Mouse (Mus musculus) heart, embryonic 14.5 days (tissue): ENCODE data around the gene Repin1. TPM values are rescaled to one million over a fixed set of nuclear protein-coding genes. Genes with fewer than 3 reads are reported as not detected.
A peak's percentile ranks its signal among the peaks of the same experiment; 100 is the strongest.

Experiments
- ATAC-seq: fragments of 200-750 bp; cut with Nextera tagmentation; 2 replicates; pipeline ENCODE4 v1.8.0; 2017; ENCODE audit warnings: low read depth, moderate TSS enrichment; ENCODE audit not compliant: insufficient number of reproducible peaks, insufficient read depth, low FRiP score
- H3K27ac ChIP-seq, 2 experiments: fragments of 200-500 bp in 1 of 2; fragments of 300-500 bp in 1 of 2; sonication (generic) in 1 of 2; replicated peaks in 1 of 2; 2 replicates each; pipeline ENCODE4 v1.5.1; 2012 to 2014; ENCODE audit warnings: low read depth in 2 of 2, low read length in 2 of 2, control low read depth in 1 of 2, mild to moderate bottlenecking in 1 of 2, mixed read lengths in 1 of 2; ENCODE audit not compliant: control insufficient read depth in 1 of 2, insufficient read depth in 1 of 2
- H3K27me3 ChIP-seq: fragments of 300-500 bp; sonication (generic); 2 replicates; pipeline ENCODE4 v1.6.1; 2014; ENCODE audit warnings: mild to moderate bottlenecking, low read length, control low read depth; ENCODE audit not compliant: control insufficient read depth, insufficient read depth
- H3K36me3 ChIP-seq: fragments of 300-500 bp; sonication (generic); 2 replicates; pipeline ENCODE4 v1.6.1; 2014; ENCODE audit warnings: mild to moderate bottlenecking, control low read depth, low read length, mixed read lengths; ENCODE audit not compliant: control insufficient read depth, insufficient read depth
- H3K4me1 ChIP-seq, 2 experiments: fragments of 200-500 bp in 1 of 2; fragments of 300-500 bp in 1 of 2; sonication (generic) in 1 of 2; 2 replicates each; pipeline ENCODE4 v1.6.1; 2012 to 2014; ENCODE audit warnings: low read length in 2 of 2, control low read depth in 1 of 2, mixed read lengths in 1 of 2; ENCODE audit not compliant: control insufficient read depth in 2 of 2, insufficient read depth in 2 of 2
- H3K4me2 ChIP-seq: fragments of 300-500 bp; sonication (generic); 2 replicates; pipeline ENCODE4 v1.6.1; 2014; ENCODE audit warnings: mild to moderate bottlenecking, low read length
- H3K4me3 ChIP-seq, 2 experiments: fragments of 200-500 bp in 1 of 2; fragments of 300-500 bp in 1 of 2; sonication (generic) in 1 of 2; 2 replicates each; pipeline ENCODE4 v1.5.1; 2012 to 2014; ENCODE audit warnings: low read length in 2 of 2, mild to moderate bottlenecking in 2 of 2, control low read depth in 1 of 2, low read depth in 1 of 2, moderate library complexity in 1 of 2; ENCODE audit not compliant: control insufficient read depth in 1 of 2, insufficient read depth in 1 of 2
- H3K9ac ChIP-seq: fragments of 300-500 bp; sonication (generic); 2 replicates; pipeline ENCODE4 v1.6.1; 2014; ENCODE audit warnings: mild to moderate bottlenecking, low read length
- H3K9me3 ChIP-seq: fragments of 300-500 bp; sonication (generic); 2 replicates; pipeline ENCODE4 v1.6.1; 2016; ENCODE audit warnings: low read length, control low read depth; ENCODE audit not compliant: control insufficient read depth
- WGBS: fragments of 180-500 bp; shearing (Covaris S2); extraction: QIAGEN DNeasy Blood & Tissue Kit; methylation state at CpG from one replicate; pipeline ENCODE4 v1.1.7; 2014; 5-methylcytosine and 5-hydroxymethylcytosine counted together
- polyA plus RNA-seq: library from polyadenylated mRNA; unstranded; fragments of >200 nt; fragmentation: Nextera tagmentation; extraction: Ambion mirVana; gene quantifications from 2 replicates; pipeline ENCODE4 v1.2.1, GENCODE M21; 2014

The Repin1 gene
- polyA plus RNA-seq, 1 experiment from 2014 or later = 25.4 TPM

- 1% methylated on average over 32 of the region's 32 CpGs for WGBS
- Histone ChIP-seq H3K4me1 (peaks cover 17 to 20% of the 10 kb centered on the region in 2 experiments; a peak in 3 of 4 replicates), H3K27ac (no peak overlapping the region), H3K4me3 (peak overlapping the region; percentile 49 to 56), H3K36me3 (no peaks in the 10 kb centered on the region; the same call in 1 of the 2 replicates), H3K9me3 (no peaks in the 10 kb centered on the region), H3K9ac (peak overlapping the region; percentile 66), H3K4me2 (peak overlapping the region; percentile 92), H3K27me3 (peaks cover 21% of the 10 kb centered on the region; the same call in 1 of the 2 replicates)
- no peak for ATAC-seq
Observed at GRCm38 (mm10) chr6:48626984-48627383, 33.3 kb downstream of the Repin1 start.

GRCm38 (mm10) chr6:48627511-48627924, 33.8 kb downstream of the Repin1 start:
- Histone ChIP-seq H3K4me2 (peak overlapping the region; percentile 92), H3K9me3 (no peaks in the 10 kb centered on the region), H3K4me1 (peaks cover 17 to 20% of the 10 kb centered on the region in 2 experiments; a peak in 3 of 4 replicates), H3K9ac (peak overlapping the region; percentile 66; the same call in 1 of the 2 replicates), H3K27ac (no peak overlapping the region), H3K36me3 (no peaks in the 10 kb centered on the region), H3K4me3 (peak overlapping the region; percentile 49 to 56), H3K27me3 (peaks cover 21% of the 10 kb centered on the region; the same call in 1 of the 2 replicates)
- no peak for ATAC-seq
- 15% methylated on average over 7 of the region's 7 CpGs for WGBS

- no peak overlapping the region for H3K9ac ChIP-seq
- H3K4me1 ChIP-seq = peaks cover 17 to 20% of the 10 kb centered on the region in 2 experiments; a peak in 3 of 4 replicates
- ATAC-seq = no peak
- no peaks in the 10 kb centered on the region for H3K36me3 ChIP-seq
- H3K9me3 ChIP-seq = no peaks in the 10 kb centered on the region
- H3K27ac ChIP-seq = no peak overlapping the region
- WGBS = 73% methylated on average over 3 of the region's 3 CpGs
- H3K27me3 ChIP-seq = peaks cover 21% of the 10 kb centered on the region; the same call in 1 of the 2 replicates
- no peak overlapping the region for H3K4me2 ChIP-seq
- no peak overlapping the region for H3K4me3 ChIP-seq
Observed at GRCm38 (mm10) chr6:48628377-48628776, 34.7 kb downstream of the Repin1 start.

- Histone ChIP-seq H3K4me1 (peaks cover 17 to 20% of the 10 kb centered on the region in 2 experiments; a peak in 3 of 4 replicates), H3K9ac (peak overlapping the region; percentile 70), H3K36me3 (no peaks in the 10 kb centered on the region), H3K4me2 (peak overlapping the region; percentile 94), H3K27ac (no peak overlapping the region), H3K4me3 (peak overlapping the region; percentile 47 to 49), H3K27me3 (peaks cover 21% of the 10 kb centered on the region; the same call in 1 of the 2 replicates), H3K9me3 (no peaks in the 10 kb centered on the region)
- ATAC-seq = 0 out of 2 replicates have a peak, but pooled peaks have one; percentile 13
- 5% methylated on average over 53 of the region's 54 CpGs for WGBS
Observed at GRCm38 (mm10) chr6:48628808-48629660, 35.4 kb downstream of the Repin1 start.

- Histone ChIP-seq H3K4me3 (peak overlapping the region; percentile 47 to 49), H3K27ac (no peak overlapping the region), H3K27me3 (peaks cover 21% of the 10 kb centered on the region; the same call in 1 of the 2 replicates), H3K4me1 (peaks cover 17 to 20% of the 10 kb centered on the region in 2 experiments; a peak in 3 of 4 replicates), H3K4me2 (peak overlapping the region; percentile 94), H3K9me3 (no peaks in the 10 kb centered on the region), H3K9ac (peak overlapping the region; percentile 70), H3K36me3 (no peaks in the 10 kb centered on the region)
- ATAC-seq = no peak
- WGBS = 13% methylated on average over 9 of the region's 13 CpGs
Observed at GRCm38 (mm10) chr6:48629661-48630034, 36.0 kb downstream of the Repin1 start.

- H3K27me3 ChIP-seq = peaks cover 16% of the 10 kb centered on the region; the same call in 1 of the 2 replicates
- no peaks in the 10 kb centered on the region for H3K36me3 ChIP-seq
- H3K9me3 ChIP-seq = no peaks in the 10 kb centered on the region
- H3K27ac ChIP-seq = no peak overlapping the region
- no peak overlapping the region for H3K9ac ChIP-seq
- no peak overlapping the region for H3K4me3 ChIP-seq
- no peak for ATAC-seq
- WGBS = 86% methylated on average over 8 of the region's 8 CpGs
- H3K4me2 ChIP-seq = no peak overlapping the region
- H3K4me1 ChIP-seq = peaks cover 17 to 20% of the 10 kb centered on the region in 2 experiments; a peak in 3 of 4 replicates
Observed at GRCm38 (mm10) chr6:48630831-48631230, 37.1 kb downstream of the Repin1 start.

- Histone ChIP-seq H3K4me3 (no peak overlapping the region), H3K4me1 (peaks cover 9 to 11% of the 10 kb centered on the region in 2 experiments), H3K4me2 (no peak overlapping the region), H3K27ac (no peak overlapping the region), H3K9me3 (no peaks in the 10 kb centered on the region), H3K27me3 (no peaks in the 10 kb centered on the region), H3K36me3 (no peaks in the 10 kb centered on the region), H3K9ac (no peak overlapping the region)
- ATAC-seq = no peak
- WGBS = 88% methylated on average over 2 of the region's 2 CpGs
Observed at GRCm38 (mm10) chr6:48635105-48635504, 41.4 kb downstream of the Repin1 start.
